Mouse (Mus musculus) right cerebral cortex, postnatal 4 days (tissue): ENCODE results near the gene Farsa.
"Not testable (repeated sequence)": the region's sequence is repeated elsewhere in the genome, so short reads cannot be mapped to it uniquely, and the experiment has no call there.

Experiments
- DNase-seq: peaks from one replicate; pipeline ENCODE4 v3.0.0-alpha.2; 2022

Gene Farsa

DNA sequence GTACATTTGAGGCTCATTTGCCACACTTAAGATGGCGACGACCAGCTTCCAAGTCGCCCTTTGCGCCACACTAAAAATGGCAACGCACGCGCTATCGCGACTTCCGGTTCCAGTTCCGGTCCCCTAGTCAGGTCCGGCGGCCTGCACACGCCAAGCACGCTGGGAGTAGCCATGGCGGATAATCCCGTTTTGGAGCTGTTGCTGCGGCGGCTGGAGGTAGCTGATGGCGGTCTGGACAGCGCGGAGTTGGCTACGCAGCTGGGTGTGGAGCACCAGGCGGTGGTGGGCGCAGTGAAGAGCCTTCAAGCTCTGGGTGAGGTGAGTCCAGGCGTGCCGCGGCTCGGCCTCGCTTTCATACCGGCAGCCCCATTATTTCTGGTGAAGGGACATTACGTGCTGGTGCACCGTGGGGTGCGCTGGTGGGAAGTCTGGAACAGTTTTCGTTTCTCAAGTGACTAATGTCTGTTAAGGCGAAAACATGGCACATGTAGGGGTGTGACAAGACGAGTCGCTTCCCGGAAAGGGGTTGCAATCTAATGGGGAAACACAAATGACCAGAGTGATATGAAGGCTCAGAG is at the start of gene Farsa:
Gene Farsa, plus strand, starts transcription at position 126 of the 578 bp plus-strand sequence.
- peak; percentile 88 for DNase-seq

DNA sequence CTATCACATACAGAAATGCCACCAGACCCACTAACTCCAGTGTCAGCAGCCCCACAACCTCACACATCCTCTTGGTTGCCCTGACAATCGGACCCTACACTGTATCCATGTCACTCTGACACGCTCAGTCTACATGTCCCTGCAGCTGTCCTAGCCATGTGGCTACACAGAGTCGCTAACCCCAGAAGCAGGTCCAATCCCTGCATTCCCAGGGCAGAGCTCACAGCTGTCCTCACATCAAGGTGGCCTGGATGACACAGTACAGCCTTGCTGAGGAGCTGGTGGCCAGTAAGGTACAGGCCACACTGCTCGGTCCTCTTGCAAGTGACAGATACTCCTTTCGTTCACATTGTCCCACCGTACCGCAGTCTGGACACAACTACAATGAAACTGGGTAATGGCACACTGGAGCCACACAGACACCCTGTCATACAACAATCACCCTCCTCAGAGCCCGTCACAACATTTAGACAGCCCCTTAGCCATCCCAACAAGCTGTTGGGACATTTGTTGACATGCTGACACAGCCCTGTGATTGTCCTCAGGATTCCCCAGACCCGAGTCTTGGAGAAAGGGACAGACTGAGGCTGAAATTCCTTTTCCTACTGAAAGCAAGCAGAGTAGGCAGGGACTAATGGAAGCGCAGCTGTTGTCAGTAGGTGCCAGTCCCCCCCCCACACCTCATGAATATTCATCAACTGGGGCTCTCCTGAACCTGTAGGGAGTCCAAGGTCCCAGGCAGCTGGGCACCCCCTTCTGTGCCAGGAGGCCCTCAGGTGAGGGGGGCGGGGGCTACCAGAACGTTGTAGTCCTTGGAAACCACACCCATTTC is 47.5 kb upstream of the Farsa start:
- no peak for DNase-seq

DNA sequence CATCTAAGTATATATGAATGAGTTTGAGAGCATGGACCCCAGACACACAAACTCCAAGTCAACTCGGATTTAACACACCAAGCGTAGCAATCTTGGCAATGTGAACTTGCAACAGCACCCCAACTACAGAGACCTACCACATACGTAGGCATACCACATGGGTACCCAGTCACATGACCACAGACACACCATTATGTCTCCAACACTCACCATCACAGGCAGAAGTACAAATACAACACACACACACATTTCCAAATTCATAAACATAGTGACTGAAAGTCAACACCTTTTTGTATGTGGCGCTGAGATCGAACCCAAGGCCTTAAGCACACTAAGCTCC is 46.9 kb upstream of the Farsa start:
- DNase-seq, result no peak

DNA sequence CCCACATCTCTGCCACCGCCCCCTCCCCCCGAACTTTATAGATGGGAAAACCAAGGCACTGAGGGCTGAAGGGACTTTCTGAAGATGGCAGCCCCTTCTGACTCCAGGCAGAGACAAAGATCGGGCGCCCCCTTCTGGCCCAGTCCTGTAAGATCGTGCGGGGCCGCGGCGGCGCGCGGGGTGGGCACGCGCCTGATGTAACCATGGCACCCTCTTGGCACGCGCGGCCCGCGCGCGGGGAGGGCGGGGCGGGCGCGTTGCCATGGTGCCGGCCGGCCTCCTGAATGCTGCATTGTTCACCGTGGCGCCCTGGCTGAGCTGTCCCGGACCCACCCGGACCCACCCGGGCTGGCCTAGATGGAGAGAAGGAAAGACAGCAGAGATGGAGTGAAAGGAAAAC is 45.9 kb upstream of the Farsa start:
- DNase-seq, result peak; percentile 99

DNA sequence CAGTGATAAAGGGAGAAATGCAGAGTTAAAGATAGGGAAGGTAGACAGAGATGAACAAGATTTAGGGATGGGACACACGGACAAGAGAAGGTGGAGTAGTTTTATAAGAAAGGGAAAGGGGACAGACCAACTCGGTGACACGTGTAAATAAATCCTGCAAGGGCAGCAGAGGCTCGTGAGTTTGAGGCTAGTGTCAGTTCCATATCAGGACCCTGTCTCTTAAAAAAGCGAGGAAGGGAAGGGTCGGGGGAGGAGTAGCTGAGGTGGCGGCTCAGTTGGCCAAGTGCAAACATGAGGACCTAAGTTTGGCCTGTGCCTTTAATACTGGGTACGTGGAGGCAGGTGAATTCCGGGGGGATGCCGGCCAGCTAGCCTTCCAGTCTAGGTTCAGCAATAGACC is 45.5 kb upstream of the Farsa start:
- DNase-seq, result no peak

DNA sequence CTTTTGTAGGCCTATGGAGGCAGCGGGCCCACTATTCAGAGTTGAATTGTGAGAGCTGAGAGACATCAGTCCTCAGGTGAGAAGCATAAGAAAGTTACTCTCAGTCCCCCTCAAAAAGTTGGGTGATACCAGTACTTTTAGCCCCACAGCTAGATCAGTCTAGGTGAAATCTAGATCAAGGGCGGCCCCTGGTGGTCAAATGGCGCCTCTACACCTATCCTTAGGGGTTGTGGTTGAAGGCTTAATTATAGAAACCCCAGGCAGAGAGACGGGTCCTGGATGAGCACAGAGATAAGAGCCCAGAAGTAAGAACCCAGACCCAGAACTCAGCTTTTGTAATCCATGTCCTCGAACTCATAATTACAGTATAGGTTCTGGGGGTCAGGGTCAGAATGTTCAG is 43.7 kb upstream of the Farsa start:
- DNase-seq, result peak; percentile 95

DNA sequence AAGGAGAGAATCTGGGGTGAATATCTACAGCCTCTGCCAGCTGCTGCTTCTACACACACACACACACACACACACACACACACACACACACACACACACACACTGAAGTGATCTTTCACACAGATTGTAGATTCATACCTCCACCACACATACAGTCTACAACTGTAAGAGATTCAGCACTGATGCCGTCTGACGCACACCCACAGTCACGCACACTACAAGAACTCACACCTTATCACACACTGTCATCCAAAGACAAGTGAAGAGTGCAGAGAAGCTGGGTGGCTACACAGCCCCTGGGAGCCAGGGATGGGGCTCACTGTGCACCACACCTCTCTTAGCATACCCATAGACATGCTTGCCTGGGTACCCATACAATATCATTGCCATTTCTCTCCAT is 43.0 kb upstream of the Farsa start:
- DNase-seq, result no peak

DNA sequence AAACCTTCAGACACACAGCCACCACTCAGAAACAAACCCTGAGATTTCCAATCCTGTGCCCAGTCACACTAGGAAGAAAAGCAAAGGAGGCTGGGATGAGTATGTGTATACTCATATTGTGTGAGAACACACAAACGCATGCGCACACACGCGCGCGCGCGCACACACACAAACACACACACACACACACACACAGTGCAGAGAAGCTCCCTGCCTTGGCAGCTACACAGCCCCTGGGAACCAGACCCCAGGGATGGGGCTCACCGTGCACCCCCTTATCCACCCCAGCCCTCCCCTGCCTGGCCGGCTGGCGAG is 42.6 kb upstream of the Farsa start:
- DNase-seq, result no peak

DNA sequence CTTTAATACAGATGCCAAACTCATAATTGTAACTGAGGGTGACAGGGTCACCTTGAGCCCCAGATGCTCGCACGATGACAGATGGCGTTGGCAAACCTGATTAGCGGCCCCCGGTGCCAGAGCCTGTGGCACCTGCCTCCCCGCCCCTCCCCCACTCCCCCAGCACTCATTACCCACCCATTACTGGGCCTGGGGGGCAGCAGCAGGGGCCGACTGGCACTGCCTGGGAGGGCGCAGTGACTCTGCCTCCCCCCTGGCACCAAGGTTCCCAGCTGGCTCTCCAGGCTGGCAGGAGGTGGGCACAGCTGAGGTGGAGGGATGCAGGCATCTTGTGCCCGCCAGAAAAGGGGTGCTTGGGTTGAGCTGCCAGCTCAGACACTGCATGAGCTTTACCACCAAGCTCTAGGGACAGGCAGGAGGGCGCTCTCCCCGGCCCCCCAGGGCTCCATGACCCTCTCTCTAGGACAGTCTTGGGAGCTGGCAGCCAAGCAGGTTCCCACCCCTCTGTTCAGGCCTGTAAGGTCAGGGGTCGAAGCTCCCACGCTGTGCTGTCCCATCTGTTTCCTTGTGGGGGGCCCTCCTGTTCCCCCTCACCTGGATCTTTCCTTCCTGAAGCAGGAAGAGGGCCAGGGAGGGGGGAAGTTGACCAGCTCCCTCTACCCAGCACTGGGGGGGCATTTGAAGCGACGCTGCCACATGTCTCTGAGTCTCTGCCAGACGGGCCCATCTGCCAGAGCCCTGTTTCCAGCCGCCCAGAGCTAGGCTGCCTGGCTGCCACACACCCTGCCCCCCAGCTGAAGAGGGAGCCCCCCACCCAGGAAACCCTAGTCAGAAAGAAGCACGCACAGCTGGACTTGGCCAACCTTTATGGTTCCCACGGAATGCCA is 42.0 kb upstream of the Farsa start:
- DNase-seq, result no peak

DNA sequence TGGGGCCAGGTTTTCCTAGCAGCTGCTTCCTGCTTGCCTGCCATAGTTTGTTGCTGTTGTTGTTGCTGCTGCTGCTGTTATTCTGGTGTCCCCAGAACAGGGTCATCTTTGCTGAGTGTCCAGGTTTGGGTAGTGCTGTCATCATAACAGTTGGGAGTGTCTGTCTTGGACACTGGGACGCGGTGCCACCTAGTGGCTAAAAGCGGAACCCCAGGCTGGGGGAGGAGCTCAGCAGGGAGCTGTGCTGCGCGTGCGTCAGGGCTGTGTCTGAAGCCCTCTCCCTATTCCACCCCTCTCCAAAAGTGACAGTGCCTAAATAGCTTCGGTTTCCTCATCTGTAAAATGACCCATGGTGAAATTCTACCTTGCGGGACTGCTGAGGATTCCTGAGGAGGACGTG is 41.2 kb upstream of the Farsa start:
- DNase-seq, result peak; percentile 99

DNA sequence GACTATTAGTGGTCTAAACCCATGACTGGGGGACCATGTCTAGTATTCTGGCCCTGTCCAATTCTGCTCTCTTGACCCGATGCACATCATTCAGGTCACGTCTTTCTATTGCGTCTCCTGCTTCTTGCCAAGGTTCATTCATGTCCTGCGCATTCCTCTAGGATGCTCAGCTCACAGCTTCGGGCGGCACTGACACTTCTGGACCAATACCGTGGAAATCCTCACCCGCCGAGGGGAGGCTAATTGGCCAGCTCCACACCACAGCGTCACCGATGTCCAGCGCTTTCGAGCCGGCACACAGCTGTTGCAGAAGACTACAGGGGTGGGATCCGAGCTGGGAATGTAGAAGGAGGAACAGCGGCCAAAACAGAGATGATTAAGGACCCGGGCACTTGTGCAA is 40.7 kb upstream of the Farsa start:
- no peak for DNase-seq

DNA sequence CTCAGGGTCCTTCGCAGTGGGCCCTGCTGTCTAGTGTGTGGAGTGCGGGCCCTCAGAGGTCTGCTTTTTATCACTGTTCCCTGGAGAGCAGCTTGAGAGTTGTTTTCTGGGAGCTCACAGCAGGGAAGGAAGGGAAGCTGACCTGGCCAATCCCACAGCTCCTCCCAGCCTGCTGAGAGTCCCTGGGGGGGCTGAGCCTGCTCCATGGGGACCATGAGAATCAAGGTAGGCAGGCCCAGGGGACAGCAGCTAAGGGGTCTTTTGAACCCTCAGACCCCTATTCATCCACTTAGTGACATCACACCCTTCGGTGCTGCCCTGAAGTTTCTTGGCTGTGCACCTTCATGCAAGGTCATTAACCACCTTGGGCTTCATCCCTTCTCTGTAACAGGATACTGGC is 34.1 kb upstream of the Farsa start, which contains the start of gene Dand5:
Gene Dand5, minus strand, starts transcription at position 101 of the 400 bp plus-strand sequence.
- no peak for DNase-seq

DNA sequence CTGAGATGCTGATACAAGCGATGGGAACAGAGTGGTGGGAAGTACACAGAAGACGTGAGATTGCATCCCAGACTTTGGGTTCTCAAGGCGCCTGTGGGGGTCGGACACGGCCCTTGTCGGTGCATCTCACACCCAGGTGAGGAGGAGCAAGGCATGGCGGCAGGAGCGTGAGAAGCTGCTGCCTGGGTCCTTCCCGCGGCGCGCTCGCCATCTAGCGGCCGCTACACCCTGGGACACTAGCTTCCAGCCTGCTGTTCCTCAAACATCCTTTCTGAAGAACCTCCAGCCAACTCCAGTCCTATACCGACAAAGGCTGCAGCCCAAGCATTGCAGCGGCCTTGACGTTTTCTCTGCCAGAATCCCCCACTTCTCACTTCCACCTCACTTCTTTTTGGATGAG is 33.1 kb upstream of the Farsa start:
- DNase-seq, result peak; percentile 75

DNA sequence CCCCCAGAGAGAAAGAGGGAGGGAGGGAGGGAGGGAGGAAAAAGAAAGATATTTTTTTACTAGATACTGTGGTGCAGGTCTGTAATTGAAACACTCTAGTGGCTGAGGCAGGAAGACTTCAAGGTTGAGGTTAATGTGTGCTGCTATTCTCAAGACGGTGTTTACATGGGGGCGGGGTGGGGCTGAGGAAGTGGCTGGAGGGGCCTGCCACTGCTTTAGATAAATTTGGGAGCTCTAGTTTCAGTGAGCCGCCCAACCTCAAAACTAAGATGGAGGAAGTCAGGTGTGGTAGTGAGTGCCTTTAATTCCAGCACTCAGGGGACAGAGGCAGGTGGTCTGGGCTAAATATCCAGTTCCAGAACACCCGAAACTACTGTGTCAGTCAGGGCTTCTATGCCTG is 31.2 kb upstream of the Farsa start:
- DNase-seq, result no peak

DNA sequence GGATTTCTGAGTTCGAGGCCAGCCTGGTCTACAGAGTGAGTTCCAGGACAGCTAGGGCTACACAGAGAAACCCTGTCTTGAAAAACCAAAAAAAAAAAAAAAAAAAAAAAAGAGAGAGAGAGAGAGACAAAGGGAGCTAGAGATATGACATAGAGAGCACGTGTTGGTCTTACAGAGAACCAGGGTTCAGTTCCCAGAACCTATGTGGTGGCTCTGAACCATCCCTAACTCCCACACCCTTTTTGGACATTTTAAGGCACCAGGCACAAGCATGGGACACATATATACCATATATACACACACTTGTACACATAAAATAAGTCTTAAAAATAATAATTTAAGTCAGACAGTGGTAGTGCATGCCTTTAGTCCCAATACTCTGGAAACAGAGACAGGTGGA is 30.3 kb upstream of the Farsa start:
- DNase-seq, result not testable (repeated sequence)

DNA sequence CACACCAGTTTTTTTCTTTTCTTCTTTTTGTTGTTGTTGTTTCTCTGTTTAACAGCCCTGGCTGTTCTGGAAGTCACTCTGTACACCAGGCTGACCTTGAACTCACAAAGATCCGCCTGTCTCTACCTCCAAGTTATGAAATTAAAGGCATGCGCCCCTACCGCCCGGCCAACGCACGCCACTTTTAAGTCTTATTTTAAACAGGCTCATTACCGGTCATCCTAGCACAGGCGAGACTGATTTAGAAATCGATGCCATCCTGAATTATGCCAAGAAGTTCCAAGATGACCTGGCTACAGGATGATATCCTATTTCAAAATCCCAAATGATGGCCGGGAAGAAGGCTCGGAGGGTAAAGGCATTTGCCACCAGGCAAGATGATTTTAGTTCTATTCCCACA is 25.3 kb upstream of the Farsa start, which contains the start of gene Gadd45gip1:
Gene Gadd45gip1, plus strand, starts transcription at position 33 of the 400 bp plus-strand sequence.
- no peak for DNase-seq

DNA sequence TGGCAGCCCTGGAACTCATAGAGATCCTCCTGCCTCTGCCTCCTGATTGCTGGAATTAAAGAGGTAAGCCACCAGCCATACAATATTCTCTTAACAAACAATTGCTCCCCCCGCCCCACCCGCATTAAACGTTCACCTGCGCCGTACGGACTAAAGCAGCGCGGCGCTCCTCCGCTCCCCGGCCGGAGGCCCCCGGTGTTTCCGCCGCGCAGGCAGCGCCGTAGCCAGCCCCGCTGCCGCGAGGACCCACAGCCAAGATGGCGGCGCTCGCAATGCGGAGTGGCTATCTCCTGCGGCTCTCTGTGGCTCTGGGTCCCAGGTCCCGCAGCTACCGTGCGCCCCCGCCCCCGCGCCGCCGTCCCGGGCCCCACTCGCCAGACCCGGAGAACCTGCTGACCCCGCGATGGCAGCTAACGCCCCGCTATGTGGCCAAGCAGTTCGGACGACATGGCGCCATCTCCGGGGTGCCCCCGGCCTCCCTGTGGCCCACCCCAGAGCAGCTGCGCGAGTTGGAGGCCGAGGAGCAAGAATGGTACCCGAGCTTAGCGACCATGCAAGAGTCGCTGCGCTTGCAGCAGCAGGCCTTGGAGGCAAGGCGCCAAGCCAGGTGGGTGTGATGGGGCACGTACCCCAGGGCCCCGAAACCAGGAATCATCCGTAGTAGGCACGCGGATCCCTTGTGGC is 24.6 kb upstream of the Farsa start:
- peak; percentile 82 for DNase-seq

DNA sequence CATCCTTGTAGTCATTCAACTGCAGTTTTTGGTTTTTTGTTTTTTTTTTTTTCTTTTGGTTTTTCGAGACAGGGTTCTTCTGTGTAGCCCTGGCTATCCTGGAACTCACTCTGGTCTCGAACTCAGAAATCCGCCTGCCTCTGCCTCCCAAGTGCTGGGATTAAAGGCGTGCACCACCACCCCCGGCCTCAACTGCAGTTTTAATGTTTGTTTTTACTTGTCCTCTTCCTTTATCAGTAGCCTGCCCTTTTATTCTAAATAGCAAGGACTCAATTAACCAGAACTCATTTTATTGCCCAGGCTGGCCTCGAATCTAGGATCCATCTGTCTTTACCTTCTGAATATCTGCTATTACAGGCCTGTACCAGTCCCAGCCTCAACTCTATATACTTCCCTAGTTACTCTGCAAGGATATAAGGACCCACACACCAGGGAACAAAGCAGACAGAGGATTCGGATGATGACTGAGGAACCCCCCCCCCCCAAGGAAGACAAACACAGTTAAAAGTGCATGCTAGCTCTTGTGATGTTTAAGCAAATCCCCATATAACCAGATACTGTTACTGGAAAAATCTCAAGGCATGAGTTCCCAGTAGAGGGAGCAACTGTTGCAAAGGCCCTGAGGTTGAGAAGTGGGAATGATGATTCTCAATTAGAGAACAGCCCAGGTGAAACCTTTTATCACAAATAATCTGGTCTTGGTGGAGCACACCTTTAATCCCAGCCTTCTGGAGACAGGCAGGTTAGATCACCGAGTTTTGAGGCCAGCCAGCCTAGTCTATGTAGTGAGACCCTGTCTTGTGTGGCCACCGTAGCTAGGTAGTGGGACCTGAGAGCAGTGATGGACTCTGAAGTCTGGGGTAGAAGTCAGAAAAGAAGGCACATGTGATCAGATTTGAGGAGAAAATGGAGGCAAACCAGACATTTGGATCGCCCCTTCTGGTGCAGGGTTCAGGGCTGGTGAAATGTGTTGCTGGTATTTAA is 23.7 kb upstream of the Farsa start:
- no peak for DNase-seq

DNA sequence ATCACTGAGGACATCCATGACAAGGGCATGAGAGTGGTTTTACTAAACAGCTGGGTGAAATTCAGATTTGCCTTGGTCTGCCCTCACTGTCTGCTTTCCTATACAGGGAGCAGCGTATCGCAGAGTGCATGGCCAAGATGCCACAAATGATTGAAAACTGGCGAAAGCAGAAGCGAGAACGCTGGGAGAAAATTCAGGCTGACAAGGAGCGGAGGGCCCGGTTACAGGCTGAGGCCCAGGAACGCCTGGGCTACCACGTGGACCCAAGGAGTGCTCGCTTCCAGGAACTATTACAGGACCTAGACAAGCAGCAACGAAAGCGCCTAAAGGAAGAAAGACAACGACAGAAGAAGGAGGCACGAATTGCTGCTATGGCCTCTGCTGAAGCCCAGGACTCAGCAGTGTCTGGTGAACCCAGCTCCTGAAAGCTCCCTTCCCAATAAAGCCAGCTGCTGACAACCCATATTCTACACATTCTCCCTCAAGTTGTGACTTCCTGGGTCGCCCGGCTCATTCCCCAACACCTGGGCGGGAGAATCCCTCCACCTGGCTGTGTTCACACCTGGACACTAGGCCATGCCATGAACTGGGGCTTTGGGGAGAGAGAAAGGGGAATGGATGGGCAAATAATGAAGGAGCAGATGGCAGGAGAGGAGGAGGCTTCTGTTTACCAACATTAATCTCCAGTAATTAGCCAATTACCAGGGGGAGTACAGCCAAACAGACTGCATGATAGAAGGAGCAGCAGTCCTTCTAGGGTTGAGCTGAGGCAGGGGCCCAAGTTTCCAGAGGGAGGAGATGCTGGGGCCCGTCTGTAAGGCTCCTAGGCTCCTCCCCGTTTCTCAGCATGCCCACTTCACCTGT is 22.6 kb upstream of the Farsa start:
- no peak for DNase-seq

DNA sequence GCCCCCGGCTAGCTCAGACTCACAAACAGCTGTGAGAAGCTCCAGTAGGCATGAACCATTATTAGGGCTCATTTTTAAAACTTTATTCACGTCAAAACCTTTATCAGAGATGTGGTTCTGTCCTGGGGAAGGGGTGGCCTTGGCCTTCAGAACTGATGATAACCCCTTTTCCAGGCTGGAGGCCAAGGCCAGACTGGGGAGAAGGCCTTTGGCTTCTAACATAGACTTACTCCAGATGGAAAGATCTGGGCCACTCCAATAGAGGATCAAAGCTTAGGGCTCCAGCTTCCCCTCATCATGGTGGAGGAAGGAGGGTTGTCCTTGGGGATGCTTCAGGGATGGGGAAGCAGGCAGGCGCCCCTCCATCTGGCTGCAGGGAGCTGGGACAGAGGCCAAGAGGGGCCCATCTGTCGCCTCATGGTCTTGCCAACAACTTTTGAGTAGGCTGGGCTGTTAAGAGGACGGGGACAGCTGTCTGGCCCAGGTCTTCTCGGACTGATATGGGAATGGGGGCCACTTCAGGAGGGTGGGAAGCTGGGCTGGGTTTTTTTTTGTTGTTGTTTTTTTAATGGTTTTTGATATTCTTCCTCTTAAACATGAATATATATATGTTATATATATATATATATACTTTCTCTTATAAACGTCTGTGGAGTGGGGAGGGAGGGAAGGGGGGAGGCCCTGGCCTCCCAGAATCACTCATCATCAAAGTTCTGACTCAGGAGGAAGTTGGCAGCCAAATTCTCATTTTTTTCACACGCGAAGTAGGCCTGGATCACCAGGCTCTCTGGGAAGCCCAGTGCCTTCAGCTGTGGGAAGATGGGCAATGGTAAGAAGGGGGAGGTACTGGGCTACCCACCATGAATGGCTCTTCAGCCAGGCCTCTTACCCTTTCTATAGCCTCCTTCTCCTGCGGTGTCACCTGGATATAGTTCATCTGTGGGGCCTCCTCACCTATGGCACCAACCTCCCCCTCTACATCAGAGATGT is 21.6 kb upstream of the Farsa start:
- DNase-seq, result peak; percentile 76
